Mouse (Mus musculus) layer of hippocampus, adult 9-10 months (tissue): ENCODE data around the gene Ankrd54.
"Not testable (repeated sequence)": the region's sequence is repeated elsewhere in the genome, so short reads cannot be mapped to it uniquely, and the experiment has no call there.

ENCODE experiments used
- DNase-seq: peaks from one replicate; pipeline ENCODE4 v3.0.0; 2022; ENCODE audit warnings: low spot score

The Ankrd54 gene

DNA sequence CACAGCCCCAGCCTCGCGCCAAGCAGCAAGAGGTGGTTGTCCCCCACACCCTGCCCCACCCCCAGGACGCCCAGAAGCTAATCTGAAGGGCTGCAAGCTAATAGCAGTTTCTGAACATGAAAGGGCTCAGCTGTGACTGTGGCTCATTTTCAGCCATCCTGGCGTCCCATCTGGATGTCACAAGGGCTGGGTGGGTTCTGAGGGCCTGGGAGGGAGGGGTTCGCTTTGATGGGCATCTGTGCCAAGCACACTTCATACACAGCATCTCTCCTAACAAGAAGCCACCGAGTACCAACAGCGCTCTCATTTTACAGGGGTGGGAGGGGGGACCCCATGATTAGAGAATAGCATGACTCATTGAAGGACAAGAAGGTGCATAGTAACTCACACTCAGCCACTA is 49.3 kb downstream of the Ankrd54 start:
- DNase-seq = no peak

DNA sequence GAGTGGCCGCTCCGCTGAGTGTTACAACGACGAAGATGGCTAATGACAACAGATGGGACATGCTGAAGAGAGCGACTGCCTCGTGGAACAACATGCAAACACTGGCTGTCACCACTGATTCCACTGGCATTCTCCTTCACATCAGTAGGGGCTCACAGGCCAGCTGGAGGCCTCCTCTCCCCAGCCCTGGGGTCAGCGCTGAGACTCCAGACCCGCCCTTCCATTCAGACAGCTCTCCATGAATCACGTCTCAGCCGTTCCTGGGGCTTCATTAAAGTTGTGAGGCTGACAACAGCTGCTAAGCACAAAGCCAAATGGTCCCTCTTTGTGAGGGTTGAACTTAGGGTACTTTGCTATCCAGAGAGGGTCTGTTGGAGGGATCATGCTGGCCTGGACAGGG is 51.1 kb downstream of the Ankrd54 start:
- no peak for DNase-seq

DNA sequence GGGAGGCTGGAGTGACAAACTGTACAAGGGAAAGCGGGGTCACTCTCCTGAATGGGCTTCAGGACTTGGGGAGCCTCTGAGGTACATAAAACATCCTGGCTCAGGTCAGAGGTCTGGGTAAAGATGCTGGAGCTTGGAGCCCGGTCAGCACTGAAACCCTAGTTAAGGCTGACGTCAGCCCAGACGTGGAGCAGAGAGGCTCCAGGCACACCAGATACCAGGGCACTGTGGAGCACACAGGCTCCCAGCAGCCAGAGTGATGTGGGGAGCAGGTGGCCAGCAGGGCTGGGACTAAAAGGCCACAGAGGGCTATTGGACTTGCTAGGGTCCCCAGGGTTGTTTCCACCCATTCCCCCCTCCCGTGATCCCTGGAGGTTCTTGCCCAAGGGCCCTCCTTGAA is 53.0 kb downstream of the Ankrd54 start:
- DNase-seq = no peak

DNA sequence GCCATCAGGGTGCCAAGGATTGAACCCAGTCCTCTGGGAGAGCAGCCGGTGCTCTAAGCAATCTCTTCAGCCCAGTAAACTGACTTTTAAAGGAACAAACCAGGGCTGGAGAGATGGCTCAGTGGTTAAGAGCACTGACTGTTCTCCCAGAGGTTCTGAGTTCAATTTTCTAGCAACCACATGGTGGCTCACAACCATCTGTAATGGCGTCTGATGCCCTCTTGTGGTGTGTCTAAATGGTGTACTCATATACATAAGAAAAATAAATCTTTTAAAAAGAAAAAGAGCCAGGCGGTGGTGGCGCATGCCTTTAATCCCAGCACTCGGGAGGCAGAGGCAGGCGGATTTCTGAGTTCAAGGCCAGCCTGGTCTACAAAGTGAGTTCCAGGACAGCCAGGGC is 54.9 kb downstream of the Ankrd54 start:
- DNase-seq = not testable (repeated sequence)

DNA sequence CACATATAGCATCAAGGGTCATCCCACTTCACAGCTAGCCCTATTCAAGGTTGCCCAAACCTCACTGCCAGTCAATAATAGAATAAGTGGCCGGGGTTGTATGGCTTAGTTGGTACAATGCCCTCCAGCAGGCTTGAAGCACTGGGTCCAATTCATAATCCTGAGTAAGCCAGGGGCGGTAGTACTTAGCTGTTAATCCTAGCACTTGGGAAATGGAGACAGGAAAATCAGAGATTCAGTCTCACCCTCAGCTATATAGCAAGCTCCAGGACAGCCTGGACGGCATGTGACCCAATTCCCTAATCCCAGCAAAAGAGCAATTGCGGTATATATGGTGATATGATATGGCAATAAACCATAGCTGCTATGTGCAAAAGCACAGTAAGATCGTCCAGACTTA is 55.6 kb downstream of the Ankrd54 start:
- DNase-seq = no peak

DNA sequence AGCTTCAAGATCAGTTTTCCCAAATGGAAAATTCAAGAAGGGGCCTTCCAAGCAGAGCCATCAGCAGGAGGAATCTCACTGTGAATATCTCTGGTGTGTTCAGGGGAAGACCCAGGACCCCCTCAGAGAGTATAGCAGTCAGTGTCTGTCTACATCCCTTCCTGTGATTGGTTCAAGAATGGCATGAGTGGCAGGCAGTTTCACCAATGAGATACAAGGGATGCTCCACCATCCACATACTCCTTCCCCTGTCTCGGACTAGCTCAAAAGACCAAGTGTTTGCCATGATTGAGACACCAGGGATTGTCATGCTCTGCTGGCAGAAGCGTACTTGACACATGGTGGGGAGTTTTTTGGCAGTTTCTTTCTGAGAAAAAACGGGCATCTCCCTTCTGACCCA is 56.1 kb downstream of the Ankrd54 start:
- DNase-seq = no peak

DNA sequence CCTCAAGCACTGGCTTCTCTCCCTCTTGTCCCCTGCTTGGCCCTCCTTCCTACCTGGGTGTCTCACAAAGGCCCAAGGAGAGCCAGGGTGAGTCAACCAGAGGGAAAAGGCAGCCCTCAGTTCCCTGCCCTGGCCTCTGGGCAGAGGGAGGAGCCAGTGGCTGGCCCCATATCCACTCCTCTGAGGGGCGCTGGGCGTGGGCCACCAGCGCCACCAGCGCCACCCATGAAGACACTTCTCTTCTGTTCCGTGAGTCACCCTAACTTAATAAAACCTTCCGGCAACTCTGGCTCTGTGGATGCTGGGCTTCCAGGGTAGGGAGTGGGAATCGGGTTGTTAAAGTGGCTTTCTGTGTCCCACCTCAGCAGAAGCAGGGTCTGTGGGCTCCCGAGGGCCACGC is 57.1 kb downstream of the Ankrd54 start:
- no peak for DNase-seq
